Comparison of ENCODE assay signal across 32 mouse cellular contexts in genomic region chr1:87386436-87387092, GRCm38 (mm10). TPM values are rescaled to one million over a fixed set of nuclear protein-coding genes. Genes with fewer than 3 reads are reported as not detected.
DNase-seq lines count a peak whose midpoint lies in the region; ATAC-seq and TF ChIP-seq lines count a peak whose summit lies in the region.
"Had no signal": no experiment of that assay in that cellular context is flagged by ENCODE, and none has a peak within 500 bp of the region (broad histone marks: within the 10 kb centered on the region; RNA-seq: fewer than 3 reads in every experiment).

No protein-coding gene starts in this region.

- H3K4me3 ChIP-seq in MEL (ENCODE audit: control insufficient read depth in 1 of 2, insufficient read depth in 1 of 2, low read depth in 2 of 2, low read length in 2 of 2): no peak overlapping the region
- no peak overlapping the region for H3K4me3 ChIP-seq in liver, adult 2 months (ENCODE audit: insufficient read depth, low read depth, low read length)
- H3K4me3 ChIP-seq in liver, embryonic 16.5 days (ENCODE audit: low read depth, low read length): no peak overlapping the region
- H3K4me3 ChIP-seq: embryonic facial prominence, embryonic 13.5 days; heart, embryonic 12.5 days; hindbrain, embryonic 10.5 days; intestine, embryonic 15.5 days; limb, embryonic 12.5 days; midbrain, embryonic 10.5 days; myocyte; neural tube, embryonic 13.5 days; stomach, embryonic 15.5 days had no signal

- no peak overlapping the region for H3K4me2 ChIP-seq in liver, embryonic 16.5 days (ENCODE audit: low read depth, low read length)
- H3K4me2 ChIP-seq: embryonic facial prominence, embryonic 13.5 days; heart, embryonic 12.5 days; intestine, embryonic 15.5 days; limb, embryonic 12.5 days; lung, embryonic 14.5 days; neural tube, embryonic 13.5 days; stomach, embryonic 15.5 days had no signal

- TF ChIP-seq EP300 in MEL (IDR thresholded peaks at IDR 0.05; ENCODE audit: low read depth in 1 of 2, low read length in 2 of 2): 0 out of 4 replicates have a peak, but pooled peaks of 1 of the 2 experiments have one; percentile 13

- peak; percentile 43; the same call in 1 of the 2 replicates for ATAC-seq in liver, embryonic 16.5 days (ENCODE audit: low read depth)
- ATAC-seq in erythroblast, adult 5-6 weeks (replicated peaks; ENCODE audit: low FRiP score, poor library complexity, severe bottlenecking): no peak
- ATAC-seq: CD4-positive, CD25-positive, alpha-beta regulatory T cell, adult 4 months; forebrain, embryonic 16.5 days; hindbrain, embryonic 16.5 days; intestine, embryonic 15.5 days; midbrain, embryonic 16.5 days had no signal

- no peak overlapping the region for H3K27ac ChIP-seq in MEL (ENCODE audit: control insufficient read depth, low read depth, low read length)
- H3K27ac ChIP-seq in liver, adult 2 months (replicated peaks; ENCODE audit: insufficient read depth, low read depth, low read length): no peak overlapping the region
- H3K27ac ChIP-seq in liver, embryonic 16.5 days (ENCODE audit: low read length): no peak overlapping the region
- H3K27ac ChIP-seq: embryonic facial prominence, embryonic 13.5 days; hindbrain, embryonic 10.5 days; intestine, embryonic 15.5 days; limb, embryonic 12.5 days; midbrain, embryonic 10.5 days; neural tube, embryonic 13.5 days; stomach, embryonic 15.5 days had no signal

- H3K9me3 ChIP-seq in MEL (replicated peaks; ENCODE audit: insufficient read depth, low read length): no peaks in the 10 kb centered on the region
- H3K9me3 ChIP-seq in liver, embryonic 16.5 days (replicated peaks; ENCODE audit: control insufficient read depth, low read length): no peaks in the 10 kb centered on the region
- H3K9me3 ChIP-seq: embryonic facial prominence, embryonic 13.5 days; heart, embryonic 12.5 days; hindbrain, embryonic 10.5 days; intestine, embryonic 15.5 days; limb, embryonic 12.5 days; midbrain, embryonic 10.5 days; neural tube, embryonic 13.5 days; stomach, embryonic 15.5 days had no signal

- no peaks in the 10 kb centered on the region for H3K79me2 ChIP-seq in MEL (ENCODE audit: control insufficient read depth, insufficient read depth, low read length, poor library complexity)
- no peaks in the 10 kb centered on the region; the same call in 1 of the 2 replicates for H3K79me2 ChIP-seq in liver, adult 2 months (ENCODE audit: control insufficient read depth, insufficient read depth, low read length)

- DNase-seq in kidney, adult 11 months: peak; percentile 17
- DNase-seq in kidney, postnatal 14 days: no peak
- peak; percentile 11 for DNase-seq in MEL (ENCODE audit: low read depth, low spot score)
- DNase-seq in liver, adult 2 months (ENCODE audit: extremely low read depth, low read depth, low spot score): peak; percentile 46
- DNase-seq in cerebellum, adult 18-20 months: no peak
- DNase-seq in lung, postnatal 4 days: no peak
- DNase-seq: adrenal gland, postnatal 36 days; cerebellum, adult 11-12 months; cerebellum, postnatal 25 days; gastrocnemius, postnatal 14 days; heart, adult 11 months; heart, postnatal 10 days; lung, embryonic 14.5 days; lung, postnatal 36 days; thymus, adult 18-20 months; thymus, postnatal 36 days had no signal

- H3K27me3 ChIP-seq in MEL (ENCODE audit: control insufficient read depth in 1 of 2, insufficient read depth in 2 of 2, low read length in 2 of 2): no peaks in the 10 kb centered on the region
- no peaks in the 10 kb centered on the region for H3K27me3 ChIP-seq in liver, adult 2 months (ENCODE audit: control insufficient read depth, insufficient read depth, low read length)
- no peaks in the 10 kb centered on the region for H3K27me3 ChIP-seq in liver, embryonic 16.5 days (ENCODE audit: control insufficient read depth, insufficient read depth, low read depth, low read length)
- H3K27me3 ChIP-seq: embryonic facial prominence, embryonic 13.5 days; heart, embryonic 12.5 days; intestine, embryonic 15.5 days; limb, embryonic 12.5 days; neural tube, embryonic 13.5 days; stomach, embryonic 15.5 days had no signal

- H3K4me1 ChIP-seq in MEL (ENCODE audit: control insufficient read depth in 1 of 2, insufficient read depth in 2 of 2, low read length in 2 of 2): peaks cover 6 to 7% of the 10 kb centered on the region in 2 experiments; a peak in 3 of 4 replicates
- H3K4me1 ChIP-seq in liver, adult 2 months (ENCODE audit: control insufficient read depth, insufficient read depth, low read length): no peaks in the 10 kb centered on the region
- peaks cover 7% of the 10 kb centered on the region for H3K4me1 ChIP-seq in liver, embryonic 16.5 days (ENCODE audit: control insufficient read depth, low read depth, low read length)
- H3K4me1 ChIP-seq: embryonic facial prominence, embryonic 13.5 days; heart, embryonic 12.5 days; hindbrain, embryonic 10.5 days; intestine, embryonic 15.5 days; limb, embryonic 12.5 days; midbrain, embryonic 10.5 days; neural tube, embryonic 13.5 days; stomach, embryonic 15.5 days had no signal

- no peak overlapping the region for H3K9ac ChIP-seq in MEL (ENCODE audit: control insufficient read depth, low read depth, low read length, poor library complexity, severe bottlenecking)
- no peak overlapping the region for H3K9ac ChIP-seq in liver, adult 2 months (ENCODE audit: low read depth, low read length)
- H3K9ac ChIP-seq in liver, embryonic 16.5 days (ENCODE audit: low read depth, low read length): no peak overlapping the region
- H3K9ac ChIP-seq: embryonic facial prominence, embryonic 13.5 days; heart, embryonic 12.5 days; intestine, embryonic 15.5 days; limb, embryonic 12.5 days; lung, embryonic 14.5 days; neural tube, embryonic 13.5 days; stomach, embryonic 15.5 days had no signal

- peaks cover 12 to 22% of the 10 kb centered on the region in 2 experiments for H3K36me3 ChIP-seq in MEL (ENCODE audit: control insufficient read depth in 1 of 2, insufficient read depth in 2 of 2, low read length in 2 of 2)
- peaks cover 39% of the 10 kb centered on the region for H3K36me3 ChIP-seq in liver, adult 2 months (ENCODE audit: control insufficient read depth, insufficient read depth, low read length)
- peaks cover 5% of the 10 kb centered on the region for H3K36me3 ChIP-seq in liver, embryonic 16.5 days (ENCODE audit: control insufficient read depth, insufficient read depth)

- TF ChIP-seq POLR2A in MEL (IDR thresholded peaks at IDR 0.05; ENCODE audit: control insufficient read depth in 1 of 2, insufficient read depth in 1 of 2, low read depth in 1 of 2, low read length in 2 of 2, poor library complexity in 1 of 2): no peak
- no peak for TF ChIP-seq POLR2A in liver, adult 2 months (IDR thresholded peaks at IDR 0.05; ENCODE audit: extremely low read depth, insufficient read depth, low read length)

- TF ChIP-seq RAD21 in MEL (IDR thresholded peaks at IDR 0.05; ENCODE audit: low read depth, low read length): no peak

- TF ChIP-seq CTCF in MEL (IDR thresholded peaks at IDR 0.05 in 2 of 3, conservative IDR thresholded peaks at IDR 0.05 in 1 of 3; ENCODE audit: control insufficient read depth in 1 of 3, insufficient read depth in 1 of 3, low read depth in 2 of 3, low read length in 3 of 3, poor library complexity in 1 of 3, severe bottlenecking in 1 of 3): no peak
- no peak for TF ChIP-seq CTCF in liver, adult 2 months (IDR thresholded peaks at IDR 0.05; ENCODE audit: low read depth, low read length)

- 75% methylated on average over 9 of the region's 9 CpGs for WGBS in liver, adult 2 months
- 37% methylated on average over 9 of the region's 9 CpGs for WGBS in liver, embryonic 16.5 days (ENCODE audit: insufficient replicate concordance)

TF ChIP-seq in MEL, 35 proteins besides CTCF, POLR2A, EP300 and RAD21:
- no peak for TF ChIP-seq USF1 (IDR thresholded peaks at IDR 0.05; ENCODE audit: low read depth, low read length)

RNA-seq across cellular contexts. Expression of gene Kcnj13, which starts 8.0 kb away (rescaled TPM):
- 0.16 and 0.23 TPM in 2 replicates for total RNA-seq in MEL (2012; rRNA removed)
- under 1 TPM in 1 of 2 experiments, not detected in 1; 0.10 TPM for polyA plus RNA-seq in MEL (2012; ENCODE audit: insufficient read depth in 1 of 2, insufficient read length in 2 of 2, low read depth in 1 of 2, low replicate concordance in 2 of 2, missing spikeins in 1 of 2)
- not detected in 2 replicates for total RNA-seq in liver, adult 2 months (2014; rRNA removed)
- polyA plus RNA-seq in liver, adult 2 months (2012; rRNA removed): not detected in 2 replicates
- polyA plus RNA-seq in liver, embryonic 16.5 days (2015; fragmentation: Nextera tagmentation; extraction: Ambion mirVana): 0.25 and 0.48 TPM in 2 replicates
- total RNA-seq in erythroblast, adult 5-6 weeks (2015; ENCODE audit: low replicate concordance): not detected in 2 replicates
- total RNA-seq in erythroblast, adult 5-6 weeks (2017; ENCODE audit: low replicate concordance): not detected in 2 replicates
- total RNA-seq: adrenal gland, adult 18-20 months; adrenal gland, postnatal 36 days; gastrocnemius, postnatal 14 days; heart, postnatal 10 days had no signal

RNA-seq across cellular contexts. Expression of gene Gigyf2, which starts 59.8 kb away (rescaled TPM):
- 27.1 and 28.5 TPM in 2 replicates for total RNA-seq in MEL (2012; rRNA removed)
- polyA plus RNA-seq in MEL (2012; ENCODE audit: insufficient read depth in 1 of 2, insufficient read length in 2 of 2, low read depth in 1 of 2, low replicate concordance in 2 of 2, missing spikeins in 1 of 2): 10 to 100 TPM in 1 of 2 experiments, not detected in 1; 70.6 TPM
- total RNA-seq in liver, adult 2 months (2014; rRNA removed): 39.2 and 39.7 TPM in 2 replicates
- 15.8 and 21.1 TPM in 2 replicates for polyA plus RNA-seq in liver, adult 2 months (2012; rRNA removed)
- 17.3 and 17.9 TPM in 2 replicates for polyA plus RNA-seq in liver, embryonic 16.5 days (2015; fragmentation: Nextera tagmentation; extraction: Ambion mirVana)
- total RNA-seq in erythroblast, adult 5-6 weeks (2015; ENCODE audit: low replicate concordance): 59.4 and 93.4 TPM in 2 replicates
- 169 and 215 TPM in 2 replicates for total RNA-seq in erythroblast, adult 5-6 weeks (2017; ENCODE audit: low replicate concordance)

Comparison
In these comparisons a context has a peak if more than half of its experiments do, and no peak if none do; other contexts are left out.
1. DNase-seq: peak in kidney, adult 11 months (single experiment), MEL (single experiment) and liver, adult 2 months (single experiment); none in kidney, postnatal 14 days (single experiment), cerebellum, adult 18-20 months (0 of 2) and lung, postnatal 4 days (0 of 2).